Mouse (Mus musculus): ENCODE results near the gene Ccdc169.
"Not testable (repeated sequence)": the region's sequence is repeated elsewhere in the genome, so short reads cannot be mapped to it uniquely, and the experiment has no call there.

The Ccdc169 gene

GRCm38 (mm10) chr3:55203621-55204020, 66.5 kb downstream of the Ccdc169 start:
- not testable (repeated sequence) for DNase-seq

- no peak for DNase-seq
These were observed 69.3 kb downstream of the Ccdc169 start for GRCm38 (mm10) chr3:55206413-55206812.

GRCm38 (mm10) chr3:55207665-55208064, 70.5 kb downstream of the Ccdc169 start:
- DNase-seq = no peak

- DNase-seq = no peak
These were observed 75.1 kb downstream of the Ccdc169 start for GRCm38 (mm10) chr3:55212254-55212653.

GRCm38 (mm10) chr3:55213785-55214184, 76.6 kb downstream of the Ccdc169 start:
- DNase-seq = no peak

- DNase-seq = no peak
These were observed 77.3 kb downstream of the Ccdc169 start for GRCm38 (mm10) chr3:55214413-55214812.

- no peak for DNase-seq
These were observed 85.4 kb downstream of the Ccdc169 start for GRCm38 (mm10) chr3:55222502-55222901.

Measured in lung, postnatal 14 days (tissue).